Mouse (Mus musculus): ENCODE data around the gene Rasl11a. TPM values are rescaled to one million over a fixed set of nuclear protein-coding genes. Genes with fewer than 3 reads are reported as not detected.

Rasl11a gene
- 1 to 10 TPM in 1 of 4 experiments, under 1 TPM in 3; 0.73 to 1.0 (median 0.76) TPM for total RNA-seq (2022)

GRCm38 (mm10) chr5:146844945-146845365 is at the start of gene Rasl11a:
Gene Rasl11a, plus strand, starts transcription at chr5:146845071.
- DNase-seq (ENCODE audit: low spot score in 2 of 2): peak; percentile 50 to 68

DNA sequence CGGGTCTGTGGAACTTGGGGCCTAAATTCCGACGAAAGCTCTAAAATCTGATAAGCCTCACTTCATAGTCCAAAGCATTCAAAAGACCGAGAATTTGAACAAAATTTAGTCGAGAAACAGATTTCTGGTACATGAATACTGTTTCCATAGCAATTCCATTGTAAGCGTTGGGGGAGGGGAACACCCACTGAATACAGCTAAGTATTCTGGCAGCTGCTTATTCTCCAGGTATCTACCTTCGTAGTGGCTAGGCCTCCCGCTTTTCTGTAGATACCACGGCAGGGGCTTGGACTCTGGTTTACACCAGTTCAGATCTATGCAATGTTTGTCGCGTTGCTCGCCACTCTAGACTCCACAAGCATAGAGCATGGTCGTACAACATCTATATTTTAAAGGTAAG is 49.1 kb upstream of the Rasl11a start:
- DNase-seq (ENCODE audit: low spot score in 2 of 2): no peak

GRCm38 (mm10) chr5:146798031-146798430 is 46.8 kb upstream of the Rasl11a start:
- no peak for DNase-seq (ENCODE audit: low spot score in 2 of 2)

DNA sequence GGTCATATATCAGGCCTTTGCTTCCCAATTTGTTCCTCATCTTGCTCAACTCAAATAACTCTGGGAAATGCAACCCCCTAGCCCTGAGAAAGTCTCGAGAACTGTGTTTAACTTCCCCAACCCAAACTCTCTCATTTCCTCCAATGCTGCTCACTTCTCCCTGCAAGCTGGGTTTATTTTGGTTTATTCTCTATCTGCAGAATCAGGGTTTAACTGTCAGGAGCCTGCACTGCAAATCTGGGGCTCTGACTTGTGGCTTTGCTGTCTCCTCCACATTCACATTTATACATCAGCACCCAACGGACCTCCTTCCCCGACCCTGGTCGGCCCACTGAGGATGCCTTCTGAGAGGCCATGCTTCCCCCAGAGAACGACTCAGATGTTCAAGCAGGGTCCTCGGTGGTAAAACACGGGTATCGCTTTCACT is 38.9 kb upstream of the Rasl11a start:
- no peak for DNase-seq (ENCODE audit: low spot score in 2 of 2)

DNA sequence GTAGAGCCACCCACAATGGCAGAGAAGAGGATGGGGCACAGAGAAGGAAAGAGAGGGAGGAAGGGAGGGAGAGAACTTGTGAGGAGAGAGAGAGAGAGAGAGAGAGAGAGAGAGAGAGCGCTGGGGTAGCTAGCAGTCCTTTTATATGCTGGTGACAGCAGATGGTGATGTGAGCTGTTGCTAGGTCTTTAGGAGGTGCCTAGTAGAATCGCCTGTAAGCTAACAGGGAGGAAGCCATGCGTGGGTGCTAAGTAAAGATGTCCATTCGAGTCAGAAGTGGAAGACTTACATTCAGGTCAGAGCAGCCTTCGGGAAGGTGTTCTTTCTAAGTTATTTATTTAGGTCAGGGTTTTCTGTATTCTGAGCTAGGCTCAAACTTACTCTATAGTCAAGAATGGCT is 34.9 kb upstream of the Rasl11a start:
- DNase-seq (ENCODE audit: low spot score in 2 of 2): no peak

GRCm38 (mm10) chr5:146812866-146813265 is 32.0 kb upstream of the Rasl11a start:
- no peak for DNase-seq (ENCODE audit: low spot score in 2 of 2)

DNA sequence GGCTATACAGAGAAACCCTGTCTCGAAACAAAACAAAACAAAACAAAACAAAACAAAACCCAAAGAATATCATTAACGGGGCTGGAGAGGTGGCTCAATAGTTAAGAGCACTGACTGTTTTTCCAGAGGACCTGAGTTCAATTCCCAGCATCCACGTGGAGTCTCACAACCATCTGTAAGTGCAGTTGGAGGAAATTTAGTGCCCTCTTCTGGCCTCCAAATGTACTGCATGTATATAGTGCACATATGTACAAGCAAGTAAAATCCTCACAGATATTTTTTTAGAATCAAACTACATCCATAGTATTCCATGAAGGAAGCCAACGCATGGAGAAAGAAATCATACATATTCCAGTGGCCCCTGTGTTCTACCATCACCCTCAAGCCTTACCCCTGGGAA is 31.4 kb upstream of the Rasl11a start:
- no peak for DNase-seq (ENCODE audit: low spot score in 2 of 2)

- DNase-seq (ENCODE audit: low spot score in 2 of 2): no peak
Observed at GRCm38 (mm10) chr5:146815394-146815793, 29.5 kb upstream of the Rasl11a start.

GRCm38 (mm10) chr5:146817583-146817982 is 27.3 kb upstream of the Rasl11a start:
- no peak for DNase-seq (ENCODE audit: low spot score in 2 of 2)

DNA sequence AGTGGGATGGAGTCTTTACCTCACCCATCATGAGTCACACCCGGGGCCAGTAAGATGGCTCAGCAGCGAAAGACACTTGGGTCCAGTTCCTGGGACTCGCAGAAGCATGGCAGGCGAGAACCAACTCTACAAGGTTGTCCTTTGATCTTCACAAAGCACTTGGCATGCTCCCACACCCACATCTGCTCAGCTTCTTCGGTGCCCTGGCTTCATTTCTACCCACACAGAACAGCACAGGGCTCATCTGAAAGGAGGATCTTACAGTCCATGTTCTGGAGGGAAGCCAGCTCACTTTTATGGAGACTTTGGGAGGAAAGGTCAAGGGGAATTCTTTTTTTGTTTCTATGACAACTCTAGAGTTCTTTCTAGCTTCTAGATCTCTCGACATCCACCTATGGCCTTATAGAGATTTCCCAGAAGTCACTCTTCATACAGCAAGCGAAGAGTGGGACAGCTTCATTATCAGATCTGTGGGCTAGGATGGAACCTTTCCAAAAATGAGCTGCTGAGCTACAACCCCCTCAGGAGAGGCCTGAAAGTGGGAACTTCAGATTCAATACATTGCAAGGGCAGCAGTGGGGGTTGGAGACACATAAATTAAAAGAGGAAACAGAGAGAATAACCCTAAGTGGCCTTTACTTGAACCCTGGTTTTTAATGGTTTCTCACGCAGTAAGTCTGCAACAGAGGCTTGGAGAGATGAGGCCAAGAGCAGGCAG is 25.8 kb upstream of the Rasl11a start:
- no peak for DNase-seq (ENCODE audit: low spot score in 2 of 2)

DNA sequence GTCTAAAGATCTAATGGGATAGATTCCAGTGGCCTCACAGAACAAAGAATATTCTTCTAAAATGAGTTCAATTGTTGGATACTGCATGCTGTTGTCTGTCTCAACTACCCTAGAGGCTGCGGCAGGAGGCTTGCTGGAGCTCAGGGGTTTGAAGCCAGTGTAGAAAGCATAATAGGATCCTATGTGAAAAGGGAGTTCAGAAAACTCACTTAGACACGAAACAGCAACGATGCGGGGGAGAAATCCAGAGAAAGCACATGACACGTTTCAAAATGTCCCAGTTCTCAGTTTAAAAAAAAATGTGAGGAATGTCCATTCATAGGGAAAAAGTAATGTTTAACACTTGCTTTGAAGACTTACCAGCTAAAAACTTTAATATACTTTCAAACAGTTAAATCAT is 21.9 kb upstream of the Rasl11a start:
- no peak for DNase-seq (ENCODE audit: low spot score in 2 of 2)

GRCm38 (mm10) chr5:146829528-146829927 is 15.3 kb upstream of the Rasl11a start:
- no peak for DNase-seq (ENCODE audit: low spot score in 2 of 2)

DNA sequence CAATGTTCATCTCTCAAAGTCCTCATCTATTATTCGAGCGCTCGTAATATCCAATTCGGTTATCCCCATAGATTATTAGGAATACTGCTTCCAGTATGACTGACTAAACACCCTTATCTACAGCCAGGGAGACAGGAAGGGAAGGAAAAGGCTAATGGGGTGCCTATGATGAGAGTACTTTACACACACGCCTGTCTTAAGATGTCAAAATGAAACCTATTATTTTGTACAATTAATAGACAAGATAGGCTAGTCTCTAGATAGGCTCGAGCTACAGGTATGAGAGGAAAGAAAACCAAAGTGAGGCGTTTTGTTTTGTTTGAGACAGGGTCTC is 12.5 kb upstream of the Rasl11a start:
- DNase-seq (ENCODE audit: low spot score in 2 of 2): no peak

- peak; percentile 92 for DNase-seq (ENCODE audit: low spot score in 2 of 2)
Observed at GRCm38 (mm10) chr5:146832769-146833448, 12.0 kb upstream of the Rasl11a start, which contains the start of gene Rpl21. Gene Rpl21, plus strand, starts transcription at chr5:146832890.

- no peak for DNase-seq (ENCODE audit: low spot score in 2 of 2)
Observed at GRCm38 (mm10) chr5:146833673-146834201, 11.1 kb upstream of the Rasl11a start.

DNA sequence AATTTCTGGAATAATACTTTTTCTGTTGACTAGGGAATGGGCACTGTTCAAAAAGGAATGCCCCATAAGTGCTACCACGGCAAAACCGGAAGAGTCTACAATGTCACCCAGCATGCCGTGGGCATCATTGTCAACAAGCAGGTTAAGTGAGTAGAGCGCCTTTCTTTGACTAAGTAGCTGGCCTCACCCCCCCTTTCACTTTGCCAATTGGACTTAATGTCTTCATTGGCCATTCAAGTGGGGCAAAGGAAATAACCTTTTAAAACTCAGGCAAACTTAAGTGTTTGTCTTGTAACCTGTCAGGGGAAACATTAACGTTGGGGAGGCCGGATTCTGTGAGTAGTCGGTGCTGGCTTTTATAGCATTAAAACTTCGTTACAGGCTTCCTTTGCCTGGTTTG is 9.9 kb upstream of the Rasl11a start:
- DNase-seq (ENCODE audit: low spot score in 2 of 2): no peak

- no peak for DNase-seq (ENCODE audit: low spot score in 2 of 2)
Observed at GRCm38 (mm10) chr5:146837967-146838720, 6.7 kb upstream of the Rasl11a start.

DNA sequence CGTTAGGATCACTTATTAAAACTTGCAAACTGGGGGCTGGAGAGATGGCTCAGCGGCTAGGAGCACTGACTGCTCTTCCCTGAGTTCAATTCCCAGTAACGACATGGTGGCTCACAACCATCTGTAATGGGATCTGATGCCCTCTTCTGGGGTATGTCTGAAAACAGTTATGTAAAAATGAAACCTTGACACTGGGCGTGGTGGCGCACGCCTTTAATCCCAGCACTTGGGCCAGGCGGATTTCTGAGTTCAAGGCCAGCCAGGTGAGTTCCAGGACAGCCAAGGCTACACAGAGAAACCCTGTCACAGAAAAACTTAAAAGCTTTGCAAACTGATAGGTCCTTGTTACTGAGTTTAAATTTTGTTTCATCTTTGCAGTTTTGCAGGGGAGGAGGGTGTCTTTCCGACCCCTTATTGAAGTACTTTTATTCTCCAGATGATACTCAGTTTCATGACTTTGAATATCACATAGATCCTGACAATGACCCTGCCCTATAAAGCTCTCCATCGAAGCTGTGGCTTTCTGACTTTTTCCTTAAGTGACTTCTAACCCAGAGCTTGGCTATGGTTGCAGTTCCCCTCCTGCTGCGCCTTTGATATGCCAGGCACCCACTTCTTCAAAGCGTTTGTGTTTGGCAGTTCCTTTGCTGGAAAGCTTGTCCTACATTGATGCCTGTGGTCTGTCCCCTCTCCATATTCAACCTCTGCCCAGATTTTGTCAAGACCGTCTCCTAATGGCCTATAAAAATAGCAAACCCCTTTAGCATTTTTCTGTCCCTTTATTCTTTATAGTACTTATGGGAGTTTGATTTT is 5.8 kb upstream of the Rasl11a start:
- no peak for DNase-seq (ENCODE audit: low spot score in 2 of 2)

- no peak for DNase-seq (ENCODE audit: low spot score in 2 of 2)
Observed at GRCm38 (mm10) chr5:146839760-146840159, 5.1 kb upstream of the Rasl11a start.

DNA sequence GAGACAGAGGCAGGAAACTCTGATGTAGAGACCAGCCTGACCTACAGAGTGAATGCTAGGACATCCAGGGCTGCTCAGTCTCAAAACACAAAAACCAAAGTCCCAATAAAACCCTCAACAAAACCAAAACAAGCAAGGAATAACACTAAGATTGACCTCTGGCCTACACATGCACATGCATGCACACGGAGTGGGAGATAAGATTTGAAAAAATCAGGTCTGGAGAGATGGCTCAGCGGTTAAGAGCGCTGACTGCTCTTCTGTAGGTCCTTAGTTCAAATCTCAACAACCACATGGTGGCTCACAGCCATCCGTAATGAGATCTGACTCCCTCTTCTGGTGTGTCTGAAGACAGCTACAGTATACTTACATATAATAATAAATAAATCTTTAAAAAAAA is 4.4 kb upstream of the Rasl11a start:
- no peak for DNase-seq (ENCODE audit: low spot score in 2 of 2)

DNA sequence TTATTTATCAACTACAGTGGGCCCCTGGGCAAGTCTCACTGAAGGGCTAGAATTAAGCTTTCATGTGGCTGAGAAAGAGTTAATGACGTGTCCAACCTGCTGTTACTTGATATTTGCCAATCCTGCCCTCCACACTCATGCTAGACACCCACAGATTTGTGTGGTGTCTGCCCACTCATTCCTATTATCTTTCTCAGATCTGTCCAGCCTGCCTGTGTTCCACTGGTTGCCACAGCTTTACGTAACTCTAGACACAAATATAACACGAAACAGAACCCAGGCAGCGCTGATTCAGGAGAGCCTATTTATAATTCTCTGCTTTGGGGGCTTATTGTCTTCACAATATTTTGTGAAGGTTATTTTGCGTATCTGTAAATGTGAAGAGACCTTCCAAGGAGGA is 3.6 kb upstream of the Rasl11a start:
- no peak for DNase-seq (ENCODE audit: low spot score in 2 of 2)
